Mouse (Mus musculus) right cerebral cortex, postnatal 10 days (tissue): ENCODE results near the gene Brinp3.
"Not testable (repeated sequence)": the region's sequence is repeated elsewhere in the genome, so short reads cannot be mapped to it uniquely, and the experiment has no call there.

Source experiments
- DNase-seq, 2 experiments: peaks; one replicate each; pipeline ENCODE4 v3.0.0; 2021; ENCODE audit warnings: low spot score in 2 of 2

The Brinp3 gene

DNA sequence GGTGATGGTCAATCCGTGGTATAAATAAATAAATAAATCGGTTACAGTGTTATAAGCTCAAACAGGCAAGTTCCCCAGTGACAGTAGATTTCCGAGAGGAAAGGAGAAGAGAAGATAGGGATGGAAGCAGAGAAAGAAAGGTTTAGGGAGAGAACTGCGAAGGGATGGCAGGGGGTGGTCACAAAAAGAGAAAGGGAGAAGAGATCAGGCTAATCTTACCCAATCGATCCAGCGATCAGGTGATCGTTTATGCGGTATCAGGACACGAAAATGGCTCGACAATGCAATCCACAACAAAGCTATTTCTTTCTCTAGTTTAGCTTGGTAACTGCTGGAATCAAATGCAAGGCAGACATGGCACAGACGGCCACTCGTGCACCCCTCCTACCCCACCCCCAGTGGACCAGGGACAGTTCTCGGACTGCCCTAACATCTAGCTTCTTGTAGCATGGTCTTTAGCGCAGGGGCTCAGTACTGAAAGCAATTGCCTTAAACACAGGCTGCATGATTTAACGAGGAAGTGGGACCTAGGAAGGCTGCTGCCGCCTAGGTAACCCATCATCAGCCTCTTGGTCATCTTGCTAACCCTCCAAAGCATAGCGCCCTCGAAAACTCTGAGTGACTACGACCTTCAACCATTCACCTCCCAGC is at the start of gene Brinp3:
Gene Brinp3, plus strand, starts transcription at position 80 of the 651 bp plus-strand sequence.
- peak; percentile 38 to 51 for DNase-seq

DNA sequence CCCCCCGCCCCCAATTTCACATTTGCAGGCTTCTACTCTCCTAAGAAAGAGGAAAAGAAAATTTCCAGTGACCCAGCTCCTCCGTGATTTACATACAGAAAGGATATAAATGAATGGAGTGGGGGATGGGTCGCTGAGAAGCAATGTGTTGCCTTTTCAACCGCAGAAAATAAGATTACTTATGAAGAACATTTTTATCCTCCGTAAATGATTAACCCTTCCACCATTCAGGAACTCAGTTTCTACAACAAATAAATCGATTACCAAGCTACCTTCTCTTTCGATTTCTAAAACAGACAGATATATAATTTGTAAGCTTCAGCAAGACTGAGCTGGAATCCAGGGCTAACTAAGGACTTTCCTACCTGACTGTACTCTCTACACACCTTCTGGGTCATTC is 339 bp upstream of the Brinp3 start:
- DNase-seq = peak; percentile 52 to 65

DNA sequence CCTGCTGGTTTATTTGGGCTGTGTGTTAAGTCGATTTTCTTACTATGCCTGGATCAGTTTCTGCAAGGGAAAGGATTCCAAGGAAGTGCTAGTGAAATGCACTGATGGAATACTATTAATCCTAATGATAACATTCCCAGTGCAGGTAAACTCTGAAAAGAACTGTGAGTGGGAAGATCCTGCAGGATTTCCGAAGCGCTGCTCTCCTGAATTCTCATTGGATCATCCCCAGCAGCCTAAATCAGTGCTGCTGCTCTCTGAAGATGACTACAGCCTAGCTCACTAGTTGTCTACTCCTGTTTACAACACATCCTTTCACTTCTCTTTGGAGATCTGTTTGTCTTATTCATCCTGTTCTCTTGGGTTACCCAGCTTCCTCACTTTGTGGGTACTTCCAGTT is 826 bp downstream of the Brinp3 start:
- peak; percentile 33 to 44 for DNase-seq

DNA sequence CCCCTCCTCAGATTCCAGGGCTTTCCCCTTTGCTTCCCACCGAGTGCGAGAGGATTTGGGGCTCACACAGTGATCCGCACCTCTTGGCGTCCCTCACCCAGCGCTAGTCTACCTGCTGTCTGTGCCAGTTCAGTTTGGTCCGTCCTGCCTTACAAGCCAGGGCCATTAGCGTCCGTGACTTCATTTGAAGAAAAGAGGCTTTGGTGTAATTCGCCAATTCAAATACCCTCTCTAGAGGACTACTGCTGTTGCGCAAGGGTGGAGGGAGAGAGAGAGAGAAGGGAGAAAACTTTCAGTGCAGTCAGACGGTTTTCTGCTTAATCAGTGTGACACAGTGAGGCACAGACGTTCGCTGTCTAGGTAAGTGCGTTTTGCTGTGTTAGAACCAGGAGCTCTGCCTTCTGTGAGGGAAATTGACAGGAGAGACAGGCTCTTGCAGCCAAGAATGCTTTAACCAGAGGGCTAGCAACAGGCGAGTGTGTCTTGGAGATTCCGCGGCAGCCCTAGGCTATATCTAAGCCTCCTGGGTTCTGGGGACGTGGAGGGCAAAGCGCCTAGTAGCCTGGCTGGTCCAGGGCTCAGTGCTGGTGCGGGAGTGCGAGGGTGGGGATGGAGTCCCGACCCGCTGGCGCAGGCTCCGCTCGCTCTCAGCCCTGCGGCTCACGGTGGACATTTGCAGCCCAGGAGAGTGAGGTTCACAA is 3.0 kb downstream of the Brinp3 start:
- DNase-seq = peak; percentile 48 to 55

DNA sequence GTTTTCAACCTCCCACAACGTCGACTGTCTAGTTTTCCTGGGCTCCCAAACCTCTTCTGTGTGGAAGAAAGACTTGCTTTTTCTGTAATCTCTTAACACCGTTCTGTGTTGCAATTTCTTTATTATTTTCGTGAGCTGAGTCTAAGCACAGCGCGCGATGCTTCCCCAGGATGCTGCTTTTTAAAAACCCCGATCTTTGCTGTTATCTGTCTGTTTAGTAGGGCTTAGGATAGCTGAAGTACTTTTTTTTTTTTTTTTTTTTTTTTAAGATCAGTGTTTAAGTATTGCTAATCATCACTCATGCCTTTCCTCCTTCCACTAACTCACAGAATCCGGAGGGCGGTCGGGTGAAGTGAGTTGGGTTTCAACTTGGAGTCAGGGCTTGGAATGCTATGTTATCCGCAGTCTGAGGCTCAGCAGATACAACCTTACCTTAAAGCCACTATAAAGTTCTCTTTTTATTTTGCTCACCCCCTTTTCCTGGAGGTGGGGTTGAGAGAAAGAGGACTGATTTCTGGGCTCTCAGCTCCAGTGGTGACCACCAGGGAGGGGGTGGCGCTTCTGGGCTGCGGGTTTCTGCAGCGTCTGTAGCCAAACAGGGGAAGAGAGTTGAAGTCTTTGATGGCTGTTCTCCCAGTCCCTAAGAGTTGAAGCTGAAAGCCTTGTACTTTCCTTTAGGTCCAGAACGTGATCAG is 3.7 kb downstream of the Brinp3 start:
- peak; percentile 60 to 65 for DNase-seq

DNA sequence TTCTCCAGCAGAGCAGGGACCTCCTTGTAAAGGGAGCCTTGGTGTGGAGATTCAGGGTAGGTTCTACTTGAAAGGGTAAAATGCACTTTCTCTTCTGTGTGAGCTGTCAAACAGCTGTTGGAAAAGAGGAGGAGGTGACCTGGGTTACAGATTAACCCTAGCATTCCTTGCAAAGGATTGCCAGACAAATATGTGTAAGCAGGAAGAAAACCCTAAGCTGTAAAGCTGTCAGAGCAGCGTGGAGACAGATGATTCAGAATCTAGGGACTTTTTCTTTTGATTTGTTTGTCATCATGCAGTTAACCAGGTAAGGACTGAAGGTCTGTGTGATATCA is 4.2 kb downstream of the Brinp3 start:
- DNase-seq = no peak

DNA sequence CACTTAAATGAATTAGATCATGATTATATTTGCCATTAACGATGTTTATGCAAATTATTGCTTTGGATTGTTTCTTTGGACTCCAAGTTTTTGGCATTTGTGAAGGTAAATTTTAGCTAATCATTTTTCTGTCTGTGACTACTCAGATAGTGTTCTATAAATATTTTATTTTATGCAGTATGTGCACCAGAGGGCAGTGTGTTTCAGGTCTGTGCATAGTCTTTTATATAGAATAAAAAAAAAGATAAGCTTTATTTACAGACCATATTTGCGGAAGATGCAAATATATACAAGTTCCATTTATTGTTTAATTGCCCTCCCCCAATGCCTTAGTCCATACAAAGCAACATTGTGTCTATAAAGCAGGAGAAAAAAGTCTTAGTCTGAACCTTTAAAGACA is 20.8 kb downstream of the Brinp3 start:
- DNase-seq = no peak

DNA sequence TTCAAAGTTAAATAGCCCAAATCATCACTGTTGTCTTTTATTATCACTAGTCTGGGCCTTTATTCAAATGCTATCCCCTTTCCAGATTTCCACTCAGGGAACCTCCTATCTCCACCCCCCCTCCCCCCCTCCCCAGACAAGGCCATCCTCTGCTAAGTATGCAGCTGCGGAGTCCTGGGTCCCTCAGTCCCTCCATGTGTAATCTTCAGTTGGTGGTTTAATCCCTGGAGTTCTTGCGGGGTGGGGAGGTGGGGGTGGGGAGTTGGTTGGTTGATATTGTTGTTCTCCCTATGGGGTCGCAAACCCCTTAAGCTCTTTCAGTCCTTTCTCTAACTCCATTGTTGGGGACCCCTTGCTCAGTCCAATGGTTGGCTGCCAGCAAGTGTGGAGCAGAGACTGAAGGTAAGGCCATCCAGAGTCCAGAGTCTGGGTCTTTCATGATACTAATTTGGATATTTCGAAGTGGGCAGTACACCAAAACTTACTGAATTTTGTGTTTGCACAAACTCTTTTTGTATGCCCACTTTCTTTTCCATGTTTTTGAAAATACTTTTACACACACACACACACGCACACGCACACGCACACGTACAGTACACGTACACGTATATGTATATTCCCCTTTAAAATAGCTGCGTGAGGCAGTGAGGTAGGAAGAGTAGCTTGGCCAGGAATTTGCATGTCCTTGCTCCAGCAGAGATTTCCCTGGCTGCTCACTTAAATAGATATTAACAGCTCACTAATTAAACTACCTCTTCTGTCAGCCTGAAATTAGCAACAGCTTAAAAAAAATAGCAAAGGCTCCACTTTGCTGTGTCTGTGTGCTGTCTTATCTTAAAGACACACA is 29.4 kb downstream of the Brinp3 start:
- DNase-seq = no peak

DNA sequence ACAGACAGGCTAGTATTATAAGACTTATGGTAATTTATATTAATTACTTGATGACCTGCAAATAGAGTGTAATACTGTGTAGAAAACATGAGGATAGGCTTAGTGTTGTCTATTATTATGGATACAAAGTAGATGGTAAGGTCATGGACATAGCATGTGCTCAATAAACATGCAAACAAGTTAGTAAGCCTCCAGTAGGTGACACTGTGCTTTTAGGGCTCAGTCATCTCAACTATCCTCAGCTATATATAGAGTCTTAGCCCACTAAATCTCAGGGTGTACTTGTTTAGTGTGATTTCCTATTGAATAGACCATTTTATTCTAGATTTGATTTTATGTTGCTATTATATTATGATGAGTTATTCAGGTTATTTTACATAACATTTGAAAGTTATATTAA is 34.0 kb downstream of the Brinp3 start:
- no peak for DNase-seq

DNA sequence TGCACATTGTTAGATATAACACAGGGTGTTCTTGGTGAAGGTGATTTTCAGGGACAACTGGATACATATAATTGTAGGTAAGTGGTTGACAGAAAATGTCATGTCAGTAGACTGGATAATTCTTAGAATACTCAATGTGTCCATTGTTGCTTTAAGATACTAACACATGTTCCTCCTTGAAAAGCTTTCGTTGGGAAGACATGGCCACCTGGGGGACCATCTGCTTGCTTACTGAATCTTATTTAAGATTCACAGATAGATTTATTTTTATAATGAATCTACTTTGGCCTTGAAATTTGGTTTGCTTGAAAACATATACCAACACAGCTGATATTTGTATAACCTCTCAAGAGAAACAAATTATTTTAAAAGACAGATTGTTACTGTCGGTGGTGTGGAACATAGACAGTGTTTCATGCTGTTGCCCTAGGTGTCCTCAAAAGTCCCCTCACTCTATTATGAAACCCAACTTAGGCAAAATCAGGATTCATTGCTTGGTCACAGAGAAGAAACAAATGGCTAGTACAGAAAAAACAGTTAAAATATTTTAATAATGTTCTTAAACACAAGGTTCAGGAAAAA is 52.4 kb downstream of the Brinp3 start:
- peak; percentile 39 to 46 for DNase-seq

DNA sequence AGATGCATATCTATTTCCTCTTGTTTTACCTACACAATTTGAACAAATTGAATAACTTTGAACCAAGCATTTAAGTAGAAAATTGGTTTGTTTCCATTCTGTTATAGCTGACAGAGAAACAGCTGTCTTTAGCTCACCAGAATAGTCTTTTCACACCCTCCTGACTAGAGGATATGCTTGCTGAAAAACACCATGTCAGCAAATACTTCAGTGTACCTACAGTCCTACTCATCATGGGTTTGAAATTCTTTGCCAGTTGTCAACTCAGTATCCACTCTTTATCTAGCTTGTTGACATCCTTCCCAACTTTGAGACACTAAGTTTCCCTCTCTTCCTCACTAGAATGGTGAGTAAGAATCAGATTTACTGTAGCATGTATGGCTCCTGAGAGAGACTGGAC is 62.4 kb downstream of the Brinp3 start:
- no peak for DNase-seq

DNA sequence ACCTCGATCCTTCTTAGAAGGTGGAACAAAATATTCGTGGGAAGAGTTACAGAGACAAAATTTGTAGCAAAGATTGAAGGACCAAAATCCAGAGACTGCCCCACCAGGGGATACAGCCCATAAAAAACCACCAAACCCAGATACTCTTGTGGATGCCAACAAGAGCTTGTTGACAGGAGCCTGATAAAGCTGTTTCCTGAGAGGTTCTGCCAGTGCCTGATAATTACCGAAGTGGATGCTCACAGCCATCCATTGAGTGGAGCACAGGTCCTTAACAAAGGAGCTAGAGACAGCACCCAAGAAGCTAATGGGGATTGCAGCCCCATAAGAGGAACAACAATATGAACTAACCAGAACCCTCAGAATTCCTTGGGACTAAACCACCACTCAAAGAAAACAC is 67.6 kb downstream of the Brinp3 start:
- no peak for DNase-seq

DNA sequence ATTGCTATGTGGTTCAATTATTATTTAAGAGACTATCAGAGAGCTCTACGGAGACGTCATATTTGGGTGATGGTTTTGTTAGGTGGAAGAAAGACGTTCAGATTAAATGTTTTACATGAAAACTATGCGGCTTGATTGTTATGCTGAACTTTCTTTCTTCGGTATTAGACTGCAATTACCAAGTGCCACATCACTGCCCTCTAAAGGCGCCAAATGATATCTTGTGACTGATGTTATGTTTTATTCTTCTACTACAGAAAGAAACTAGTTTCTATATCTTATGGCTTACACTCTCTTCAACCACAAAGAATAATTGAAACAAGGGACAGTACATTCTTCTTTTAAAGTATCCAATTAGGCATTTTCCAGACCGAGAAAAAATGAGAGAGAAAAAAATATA is 89.6 kb downstream of the Brinp3 start:
- DNase-seq = no peak

DNA sequence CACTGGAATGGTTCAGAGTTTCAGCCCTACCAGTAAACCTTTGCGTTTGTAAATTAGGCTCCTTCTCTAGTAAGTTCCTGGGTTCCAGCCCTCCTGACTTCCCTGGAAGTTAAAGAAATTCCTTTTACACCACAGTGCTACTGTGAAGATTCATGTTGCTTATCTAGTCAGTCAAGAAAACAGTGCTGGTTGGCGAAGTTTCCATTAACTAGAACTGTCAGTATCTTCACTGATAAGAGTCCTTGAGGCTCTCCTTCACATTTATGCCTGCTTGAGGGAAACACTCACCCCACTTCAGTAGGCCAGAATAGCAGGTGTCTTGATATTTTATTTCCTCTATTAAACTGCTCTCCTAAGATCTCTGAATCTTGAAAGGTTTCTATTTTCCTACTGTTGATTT is 138.3 kb downstream of the Brinp3 start:
- DNase-seq = no peak

DNA sequence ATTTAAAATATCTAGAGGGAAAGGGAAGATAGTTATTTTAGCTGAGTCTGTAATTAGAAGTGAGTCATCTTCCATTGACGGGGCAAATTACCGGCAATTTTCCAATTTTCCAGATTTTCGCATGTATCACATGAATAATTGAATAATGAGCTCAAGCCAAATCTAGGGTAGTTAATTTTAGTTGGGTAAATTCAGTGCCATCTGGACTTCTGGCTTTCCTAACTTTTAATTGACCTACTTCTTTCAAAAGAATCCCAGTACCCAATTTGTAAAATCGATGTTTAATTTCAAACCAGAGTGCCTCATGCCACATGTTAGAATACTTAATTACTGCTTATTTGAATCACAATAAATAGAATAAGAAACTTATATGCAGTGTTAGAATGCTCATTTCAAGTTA is 162.7 kb downstream of the Brinp3 start:
- DNase-seq = peak in 1 of 2 experiments; percentile 22

DNA sequence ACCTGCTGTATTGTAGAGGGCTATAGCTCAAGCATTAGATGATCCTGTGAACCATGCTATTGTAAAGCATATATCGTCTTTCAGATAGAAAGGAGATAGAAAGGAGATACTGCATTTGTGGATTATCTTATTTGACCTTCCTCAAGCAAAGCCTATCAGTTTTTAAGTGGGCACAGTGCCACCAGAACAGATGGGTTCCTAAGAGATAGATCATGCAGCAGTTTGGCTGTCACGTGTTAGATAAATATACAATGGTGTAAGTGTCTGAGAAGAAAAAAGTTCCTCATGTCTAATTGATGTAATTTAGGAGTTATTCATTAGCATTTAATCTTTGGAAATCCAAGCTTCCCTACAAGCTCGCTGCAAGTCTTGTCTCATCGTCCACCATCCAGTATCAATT is 206.2 kb downstream of the Brinp3 start:
- DNase-seq = no peak

DNA sequence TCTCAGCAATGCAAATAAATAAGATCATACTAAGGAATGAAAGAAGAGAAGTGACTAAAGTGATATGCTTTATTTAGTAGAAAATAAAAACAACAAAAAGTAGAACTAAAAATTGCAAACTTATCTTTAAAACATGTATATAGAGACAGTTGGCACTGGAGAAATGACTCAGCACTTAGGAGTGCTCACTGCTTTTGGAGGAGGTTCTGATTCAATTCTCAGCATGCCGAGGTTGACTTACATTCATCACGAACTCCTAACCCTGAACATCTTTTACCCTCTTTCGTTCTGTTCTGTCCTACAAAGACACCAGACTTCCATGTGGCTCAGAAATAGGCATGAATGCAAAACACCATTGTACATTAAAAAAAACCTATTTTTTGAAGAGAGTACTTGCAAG is 225.0 kb downstream of the Brinp3 start:
- no peak for DNase-seq

DNA sequence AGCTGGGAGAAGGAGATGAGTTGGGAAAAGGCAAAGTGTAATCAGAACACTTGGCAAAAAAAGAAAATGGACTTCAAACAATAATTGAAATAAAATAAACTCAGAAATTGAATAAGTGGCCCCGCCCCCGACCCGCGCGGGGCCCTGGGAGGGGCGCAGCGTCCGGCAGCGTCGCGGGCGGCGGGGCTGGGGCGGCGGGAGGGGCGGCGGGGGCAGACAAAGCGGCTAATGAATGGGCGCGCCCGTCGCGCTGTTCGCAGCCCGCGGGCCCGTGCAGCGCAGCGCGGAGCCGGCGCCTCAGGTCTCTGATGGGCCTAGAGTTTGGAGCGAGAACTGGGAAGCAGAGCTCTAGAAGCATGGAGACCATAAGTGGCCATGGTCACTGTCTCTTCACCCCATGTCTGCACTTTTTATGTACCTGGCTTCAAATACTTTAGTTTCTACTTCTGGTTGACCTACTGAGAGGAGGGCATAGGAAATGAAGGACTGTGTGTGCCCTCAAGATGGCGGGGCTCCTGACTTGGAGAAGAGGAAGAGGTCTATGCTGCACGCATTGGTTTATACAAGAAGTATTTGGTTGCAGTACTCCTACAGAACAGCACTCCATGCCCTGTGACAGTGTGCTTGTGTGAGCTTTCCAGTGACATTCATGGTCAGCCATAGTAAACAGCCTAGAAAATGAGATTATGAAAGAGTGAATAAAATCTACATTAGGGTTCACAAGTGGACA is 230.4 kb downstream of the Brinp3 start:
- not testable (repeated sequence) for DNase-seq

DNA sequence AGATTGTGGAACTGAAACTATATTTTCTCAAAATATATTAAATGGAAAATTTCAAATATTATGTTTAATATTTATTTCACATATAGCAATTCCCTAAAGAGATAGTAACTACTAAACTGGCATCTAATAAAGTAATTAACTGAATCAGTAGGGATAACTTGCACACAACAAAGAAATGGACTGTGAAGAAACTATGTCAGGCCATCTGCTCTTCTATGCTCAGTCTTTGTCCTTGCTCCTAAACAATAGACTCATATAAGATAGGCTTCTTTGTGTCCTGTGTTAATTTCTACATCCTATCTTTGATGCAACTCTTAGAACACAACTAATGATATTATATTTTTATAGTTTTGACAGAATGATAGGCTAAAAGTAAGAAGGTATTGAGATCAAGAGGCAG is 256.5 kb downstream of the Brinp3 start:
- DNase-seq = no peak

DNA sequence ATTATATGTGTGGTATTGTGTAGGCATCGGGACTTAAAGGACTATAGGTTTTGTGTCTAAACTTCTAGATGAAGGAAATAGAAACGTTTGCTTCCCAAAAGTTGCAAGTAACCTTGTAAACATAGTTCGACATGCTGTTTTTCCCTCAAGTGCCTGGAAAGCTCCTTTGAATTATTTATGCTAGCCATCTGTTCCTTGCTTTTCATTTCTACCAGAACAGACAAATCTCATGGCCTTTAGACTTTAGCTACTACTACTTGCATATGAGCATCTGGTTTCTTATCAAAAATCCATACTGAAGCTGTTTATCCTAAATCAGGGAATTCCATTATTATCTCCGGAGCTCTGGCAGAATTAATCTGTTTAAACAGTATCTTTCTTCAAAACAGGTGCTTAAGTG is 288.7 kb downstream of the Brinp3 start:
- no peak for DNase-seq

DNA sequence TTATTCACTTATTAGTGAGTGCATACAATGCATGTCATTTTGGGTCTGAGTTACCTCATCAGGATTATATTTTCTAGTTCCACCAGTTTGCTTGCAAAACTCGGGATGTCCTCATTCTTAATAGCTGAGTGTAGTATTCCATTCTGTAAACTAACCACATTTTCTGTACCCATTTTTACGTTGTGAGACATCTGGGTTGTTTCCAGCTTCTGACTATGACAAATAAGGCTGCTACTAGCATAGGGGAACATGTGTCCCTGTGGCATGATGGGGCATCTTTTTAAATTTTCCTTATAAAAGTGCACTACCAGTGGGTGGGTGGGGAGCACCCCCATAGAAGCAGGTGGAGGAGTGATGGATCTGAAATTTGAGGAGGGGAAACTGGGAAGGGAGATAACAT is 292.7 kb downstream of the Brinp3 start:
- no peak for DNase-seq
